Mouse (Mus musculus) CD4-positive, CD25-positive, alpha-beta regulatory T cell, adult 4 months (primary cell): ENCODE measurements at regions not wholly inside any gene's neighbourhood (a gene's known extent, or its start where the extent isn't known, plus 50 kb on each side); places are given as distances from the start of the nearest gene placed in this dataset.
"Not testable (repeated sequence)": the region's sequence is repeated elsewhere in the genome, so short reads cannot be mapped to it uniquely, and the experiment has no call there.

ENCODE experiments used
- ATAC-seq: one replicate; pipeline ENCODE4 v1.8.0; 2017

GRCm38 (mm10) chr3:40200174-40200573 lies 330.9 kb upstream of the Intu start:
- no peak for ATAC-seq

GRCm38 (mm10) chr3:40206326-40206725 lies 324.8 kb upstream of the Intu start:
- ATAC-seq = no peak

GRCm38 (mm10) chr3:40211793-40212192 lies 319.3 kb upstream of the Intu start:
- no peak for ATAC-seq

- ATAC-seq = no peak
Observed at GRCm38 (mm10) chr3:40226772-40227171, 304.3 kb upstream of the Intu start.

GRCm38 (mm10) chr3:40243499-40244101 lies 287.5 kb upstream of the Intu start:
- no peak for ATAC-seq

- ATAC-seq = no peak
Observed at GRCm38 (mm10) chr3:40254376-40254775, 276.7 kb upstream of the Intu start.

- no peak for ATAC-seq
Observed at GRCm38 (mm10) chr3:40262536-40262935, 268.6 kb upstream of the Intu start.

- ATAC-seq = no peak
Observed at GRCm38 (mm10) chr3:40267514-40267913, 263.6 kb upstream of the Intu start.

- ATAC-seq = no peak
Observed at GRCm38 (mm10) chr3:40282926-40283325, 248.2 kb upstream of the Intu start.

- ATAC-seq = no peak
Observed at GRCm38 (mm10) chr3:40286959-40287710, 244.0 kb upstream of the Intu start.

GRCm38 (mm10) chr3:40297120-40297519 lies 234.0 kb upstream of the Intu start:
- no peak for ATAC-seq

- no peak for ATAC-seq
Observed at GRCm38 (mm10) chr3:40320319-40320718, 210.8 kb upstream of the Intu start.

GRCm38 (mm10) chr3:40325872-40326803 lies 204.9 kb upstream of the Intu start:
- no peak for ATAC-seq

- no peak for ATAC-seq
Observed at GRCm38 (mm10) chr3:40339492-40340030, 191.5 kb upstream of the Intu start.

- no peak for ATAC-seq
Observed at GRCm38 (mm10) chr3:40355103-40355502, 176.0 kb upstream of the Intu start.

GRCm38 (mm10) chr3:40368421-40368820 lies 162.7 kb upstream of the Intu start:
- ATAC-seq = no peak

- no peak for ATAC-seq
Observed at GRCm38 (mm10) chr3:40371411-40371810, 159.7 kb upstream of the Intu start.

- ATAC-seq = not testable (repeated sequence)
Observed at GRCm38 (mm10) chr3:40376220-40376619, 154.9 kb upstream of the Intu start.

- ATAC-seq = no peak
Observed at GRCm38 (mm10) chr3:40377416-40377815, 153.7 kb upstream of the Intu start.

- no peak for ATAC-seq
Observed at GRCm38 (mm10) chr3:40379063-40379462, 152.0 kb upstream of the Intu start.

- ATAC-seq = no peak
Observed at GRCm38 (mm10) chr3:40391631-40392030, 139.5 kb upstream of the Intu start.

- no peak for ATAC-seq
Observed at GRCm38 (mm10) chr3:40398184-40398583, 132.9 kb upstream of the Intu start.

- ATAC-seq = no peak
Observed at GRCm38 (mm10) chr3:40403402-40403801, 127.7 kb upstream of the Intu start.
